Mouse (Mus musculus) brain, embryonic 18.5 days (tissue): Measurements from ENCODE around the gene Sec16a.

Experiments
- DNase-seq: peaks from one replicate; pipeline ENCODE4 v3.0.0-alpha.2; 2012; ENCODE audit warnings: low read depth, low spot score

Gene Sec16a

DNA sequence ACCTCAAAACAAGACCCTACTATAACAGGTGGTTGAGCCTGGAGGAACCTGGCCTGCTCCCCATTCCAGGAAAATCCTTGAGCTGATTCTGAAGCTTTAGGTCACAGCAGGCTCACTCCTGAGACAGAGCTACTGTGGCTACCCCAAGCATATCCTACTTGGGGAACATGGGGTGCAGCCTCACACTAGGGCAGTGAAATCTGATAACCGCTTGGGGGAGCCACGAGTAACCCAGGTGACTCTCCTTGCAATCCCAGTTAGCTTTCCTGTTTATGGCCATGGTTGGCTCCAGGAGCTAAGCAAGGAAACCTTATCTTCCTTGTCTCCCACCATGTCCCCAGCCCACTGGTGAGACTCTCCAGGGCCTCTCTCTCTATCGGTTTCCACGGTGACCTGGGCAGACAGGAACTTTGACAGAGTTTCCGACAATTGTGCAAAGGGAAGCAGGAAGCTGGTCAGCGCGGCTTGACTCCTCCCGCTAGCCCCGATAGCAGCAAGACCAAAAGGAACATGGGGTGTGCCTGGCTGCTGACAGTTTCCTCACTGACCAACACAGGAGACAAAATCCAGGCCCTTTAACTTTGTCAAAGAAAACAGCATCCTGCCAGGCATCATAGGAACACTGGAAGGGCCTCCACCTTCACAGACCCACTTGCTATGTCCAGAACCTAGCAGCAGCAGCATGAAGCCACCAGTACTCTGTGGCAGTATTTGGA lies 29.9 kb upstream of the Sec16a start:
- DNase-seq = no peak

- no peak for DNase-seq
These were observed 27.5 kb upstream of the Sec16a start for GRCm38 (mm10) chr2:26472312-26473090.

GRCm38 (mm10) chr2:26471652-26472285 lies 26.8 kb upstream of the Sec16a start:
- DNase-seq = no peak

DNA sequence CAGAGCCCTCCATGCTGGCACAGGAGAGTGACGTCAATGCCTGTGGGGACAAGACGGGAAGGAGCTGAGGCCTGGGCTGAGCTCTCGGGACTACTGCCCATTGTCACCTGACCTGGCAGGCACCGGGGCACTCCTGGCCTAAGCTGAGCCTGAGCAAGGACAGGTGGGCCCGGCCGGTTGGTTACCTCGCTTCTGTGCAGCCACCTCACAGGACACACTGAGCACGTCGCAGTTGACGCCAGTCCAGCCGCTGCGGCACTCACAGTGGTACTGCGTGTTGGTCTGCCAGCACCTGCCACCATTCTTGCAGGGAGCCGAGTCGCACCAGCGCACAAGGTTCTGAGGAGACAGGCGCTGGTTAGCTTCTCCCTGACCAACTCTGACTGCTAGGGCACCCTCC lies 26.0 kb upstream of the Sec16a start:
- DNase-seq = no peak

DNA sequence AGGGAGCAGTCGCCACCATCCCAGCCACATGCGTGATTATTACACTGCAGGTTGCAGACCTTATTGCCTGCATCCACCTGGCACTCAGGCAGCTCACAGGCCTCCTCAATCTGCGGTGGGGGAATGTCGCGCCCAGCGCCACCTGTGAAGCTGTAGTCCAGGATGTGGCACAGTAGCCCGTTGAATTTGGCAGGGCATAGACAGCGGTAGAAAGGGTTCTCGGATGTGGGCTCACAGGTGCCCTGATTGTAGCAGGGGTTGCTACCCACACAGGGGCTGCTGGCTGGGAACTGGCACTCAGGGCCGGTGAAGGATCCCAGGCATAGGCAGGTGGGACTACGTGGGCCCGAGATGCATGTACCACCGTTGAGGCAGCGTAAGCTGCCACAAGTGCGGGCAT lies 23.4 kb upstream of the Sec16a start:
- no peak for DNase-seq

GRCm38 (mm10) chr2:26463412-26463811 lies 18.4 kb upstream of the Sec16a start:
- no peak for DNase-seq

- no peak for DNase-seq
These were observed 18.0 kb upstream of the Sec16a start for GRCm38 (mm10) chr2:26462980-26463379.

GRCm38 (mm10) chr2:26461667-26462066 lies 16.7 kb upstream of the Sec16a start:
- no peak for DNase-seq

- no peak for DNase-seq
These were observed 15.8 kb upstream of the Sec16a start for GRCm38 (mm10) chr2:26460837-26461236.

DNA sequence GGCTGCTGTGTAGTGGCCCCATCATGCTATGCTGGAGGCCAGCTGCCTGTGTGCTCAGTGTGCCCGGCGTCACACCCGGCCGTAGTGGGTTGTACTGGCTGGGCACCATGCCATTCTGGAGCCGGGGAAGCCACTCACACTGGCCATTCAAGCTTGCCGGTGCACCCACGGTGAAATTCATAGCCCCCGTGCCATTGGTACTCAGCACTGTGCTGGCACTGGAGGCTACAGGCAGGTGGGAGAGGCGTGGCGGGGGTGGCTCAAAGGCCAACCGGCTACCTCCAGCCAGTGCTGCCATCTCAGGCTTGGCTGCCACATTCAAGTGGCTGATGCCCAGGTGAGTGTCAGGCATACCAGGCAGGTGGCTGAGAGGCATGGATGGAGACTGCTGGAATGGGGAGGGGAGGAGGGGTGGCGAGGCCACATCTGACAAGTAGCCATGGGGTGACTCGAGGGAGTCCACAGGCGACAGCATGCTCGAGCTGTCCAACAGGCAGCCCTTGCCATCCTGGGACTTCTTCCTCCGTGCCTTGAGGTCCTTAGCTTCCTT lies 15.2 kb upstream of the Sec16a start:
- no peak for DNase-seq

DNA sequence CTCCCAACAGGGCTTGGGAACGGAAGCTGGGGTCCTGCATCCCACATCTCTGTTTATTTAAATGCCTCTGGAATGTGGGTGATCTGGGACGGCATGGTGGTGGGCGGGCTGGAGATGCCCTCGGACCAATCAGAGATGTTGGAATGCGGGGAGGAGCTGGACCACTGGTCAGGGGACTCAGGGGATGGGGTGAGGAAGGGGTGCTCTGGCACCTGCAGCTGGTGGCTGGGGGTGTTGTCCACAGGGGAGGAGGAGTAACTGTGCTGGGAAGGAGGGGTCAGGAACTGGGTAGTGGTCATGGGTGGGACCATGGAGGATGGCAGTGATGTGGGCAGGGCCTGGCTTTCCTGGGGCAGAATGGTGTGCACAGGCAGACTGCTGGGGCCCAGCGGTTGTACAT lies 14.5 kb upstream of the Sec16a start:
- DNase-seq = no peak

- DNase-seq = no peak
These were observed 13.5 kb upstream of the Sec16a start for GRCm38 (mm10) chr2:26458402-26459124.

GRCm38 (mm10) chr2:26449121-26450060 lies 4.4 kb upstream of the Sec16a start:
- DNase-seq = peak; percentile 49

DNA sequence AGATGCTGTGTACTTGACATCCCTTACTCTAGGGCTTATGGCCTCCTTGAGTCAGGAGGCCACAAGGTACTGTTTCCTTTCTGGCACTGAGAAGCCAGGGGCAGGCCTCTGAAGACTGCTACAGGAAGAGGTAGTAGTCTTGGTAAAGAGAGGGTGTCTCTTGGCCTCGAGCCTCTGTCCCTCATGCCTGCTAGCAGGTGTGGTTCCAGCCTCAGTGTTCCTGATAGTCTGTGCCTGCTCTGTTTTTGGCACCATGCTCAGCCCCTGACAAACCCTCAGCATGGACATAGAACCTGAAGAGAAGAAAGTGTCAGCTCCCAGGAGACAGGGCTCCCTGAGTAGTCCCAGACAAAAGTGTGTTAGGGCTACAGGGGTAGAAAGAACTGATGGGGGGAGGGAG lies 2.4 kb upstream of the Sec16a start:
- no peak for DNase-seq

DNA sequence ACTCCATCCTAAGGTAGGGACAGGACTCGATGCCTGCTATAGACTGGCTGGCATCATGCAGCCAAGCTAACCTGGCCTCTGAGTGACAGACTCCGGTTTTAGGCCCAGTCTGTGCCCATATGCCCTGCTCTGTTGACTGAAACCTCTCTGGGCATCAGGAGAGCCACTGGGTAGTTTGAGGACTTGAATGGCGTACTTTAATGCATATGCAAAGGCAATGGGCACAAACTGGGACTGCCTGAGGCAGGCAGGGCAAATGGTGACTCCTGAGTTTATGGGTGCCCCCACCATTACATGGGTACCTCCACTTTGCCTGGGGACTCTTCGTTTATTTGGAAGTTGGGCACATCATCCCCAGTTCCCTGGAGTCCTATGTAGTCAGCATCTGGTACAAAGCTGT lies 1.7 kb upstream of the Sec16a start:
- DNase-seq = no peak

DNA sequence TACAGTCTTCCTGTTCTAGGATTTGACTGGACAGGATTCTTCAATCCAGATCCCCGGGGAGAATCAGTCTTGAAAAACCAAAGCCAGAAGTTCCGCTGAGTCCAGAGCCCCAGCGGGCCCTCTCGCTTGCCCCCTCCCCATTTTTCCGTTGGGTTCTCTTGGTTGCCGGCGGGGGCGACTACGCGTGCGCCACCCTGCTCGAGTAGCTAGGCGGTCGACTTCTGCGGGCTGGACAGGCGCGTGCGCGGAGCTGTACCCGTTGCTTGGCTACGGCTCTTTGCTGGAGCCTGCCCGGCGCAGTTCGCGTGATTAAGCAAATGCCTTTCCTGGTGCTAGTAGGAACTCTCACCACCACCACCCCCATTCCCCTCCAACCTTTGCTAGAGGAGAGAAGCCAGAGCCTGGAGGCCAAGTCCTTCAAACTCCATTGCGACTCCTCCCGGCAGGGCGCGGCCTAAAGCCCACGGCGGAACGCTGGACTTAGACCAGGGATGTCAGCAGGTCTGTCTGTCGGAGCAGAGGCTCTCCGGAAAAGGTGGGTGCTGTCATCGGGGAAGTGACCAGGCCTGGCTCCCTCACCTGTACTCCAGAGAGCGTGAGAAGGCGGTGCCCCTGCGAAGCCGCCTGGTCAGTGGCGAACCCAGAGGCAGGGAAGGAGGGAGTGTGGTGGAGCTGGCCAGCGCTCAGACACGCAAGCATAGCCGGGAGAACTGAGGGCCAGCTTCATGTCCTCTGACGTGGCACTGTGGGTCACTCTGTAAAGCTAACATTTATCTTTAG lies 840 bp upstream of the Sec16a start:
- DNase-seq = no peak

DNA sequence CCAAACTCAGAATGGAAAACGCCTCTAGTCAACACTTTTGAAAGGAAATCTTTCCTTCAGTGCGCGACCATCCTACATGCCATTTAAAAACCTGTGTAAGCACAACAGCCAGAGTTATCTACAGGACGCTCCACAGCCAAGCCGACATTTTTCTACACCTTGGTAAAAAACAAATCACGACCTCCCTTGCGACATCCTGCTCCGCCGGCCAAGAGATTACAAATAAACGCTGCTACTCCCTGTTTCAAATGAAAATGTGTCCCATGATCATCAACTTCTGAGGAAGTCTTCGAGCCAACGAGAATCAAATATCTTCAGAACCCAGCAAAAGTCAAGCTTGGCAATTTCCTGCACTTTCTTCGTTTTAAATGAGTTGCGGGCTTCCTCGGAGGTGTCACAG lies 648 bp downstream of the Sec16a start:
- DNase-seq = no peak

GRCm38 (mm10) chr2:26443876-26444275 lies 1.1 kb downstream of the Sec16a start:
- no peak for DNase-seq

- no peak for DNase-seq
These were observed 2.2 kb downstream of the Sec16a start for GRCm38 (mm10) chr2:26442843-26443242.

DNA sequence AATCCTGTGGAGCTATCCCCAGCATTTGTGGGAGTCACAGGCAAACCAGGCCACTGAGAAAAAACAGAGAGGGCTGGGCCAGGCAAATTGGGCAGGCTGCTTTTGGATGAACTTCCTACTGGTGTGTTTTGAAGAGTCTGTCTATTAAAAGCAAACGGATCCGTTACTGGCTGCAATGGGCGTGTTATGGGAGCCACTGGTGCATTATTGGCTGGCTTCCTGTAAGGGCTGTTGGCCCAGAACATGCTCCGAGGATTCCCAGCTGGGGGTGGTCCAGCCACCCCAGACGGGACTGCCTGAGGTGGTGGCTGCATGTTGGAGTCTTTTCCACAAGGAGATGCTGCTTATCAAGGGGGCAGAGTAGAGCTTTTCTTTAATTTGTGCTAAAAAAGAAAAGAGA lies 3.3 kb downstream of the Sec16a start:
- DNase-seq = no peak
